Mouse (Mus musculus): ENCODE measurements around the gene Gm47969. TPM values are rescaled to one million over a fixed set of nuclear protein-coding genes. Genes with fewer than 3 reads are reported as not detected.

The Gm47969 gene
- not detected in 2 replicates for polyA plus RNA-seq (2021; fragmentation: Nextera tagmentation)
- long read RNA-seq, experiment 1: 0 reads
- long read RNA-seq, experiment 2: 0 reads

GRCm38 (mm10) chr1:83044882-83045427, at the start of gene Gm47969:
TSS of gene Gm47969 (plus strand) at chr1:83044932.

GRCm38 (mm10) chr1:83000306-83000705, 44.4 kb upstream of the Gm47969 start, which contains the start of gene Gm47959:
TSS of gene Gm47959 (plus strand) at chr1:83000548.

GRCm38 (mm10) chr1:83038109-83038672, 6.5 kb upstream of the Gm47969 start, which contains the start of gene Slc19a3:
TSS of gene Slc19a3 (minus strand) at chr1:83038448.

GRCm38 (mm10) chr1:83042380-83042779, 2.4 kb upstream of the Gm47969 start, which contains the start of gene Krtap28-10:
TSS of gene Krtap28-10 (minus strand) at chr1:83042480.

GRCm38 (mm10) chr1:83059278-83059677, 14.5 kb downstream of the Gm47969 start, which contains the start of gene A030005K14Rik:
TSS of gene A030005K14Rik (minus strand) at chr1:83059378.

GRCm38 (mm10) chr1:83060643-83061042, 15.9 kb downstream of the Gm47969 start, which contains the start of gene Krtap28-13:
TSS of gene Krtap28-13 (plus strand) at chr1:83060930.

Other genes with a start within 250 kb of the Gm47969 start
- 4.2 and 5.3 TPM in 2 replicates for gene Agfg1, start 205.4 kb upstream of the Gm47969 start, polyA plus RNA-seq (2021; fragmentation: Nextera tagmentation)
- not detected in 2 replicates for gene A030005L19Rik, start 131.6 kb upstream of the Gm47969 start, polyA plus RNA-seq (2021; fragmentation: Nextera tagmentation)
- gene A030014E15Rik, start 120.0 kb upstream of the Gm47969 start, polyA plus RNA-seq (2021; fragmentation: Nextera tagmentation): not detected in 2 replicates
- gene Gm6217, start 113.5 kb upstream of the Gm47969 start, polyA plus RNA-seq (2021; fragmentation: Nextera tagmentation): not detected in 2 replicates
- not detected in 2 replicates for gene A030003K21Rik, start 101.5 kb upstream of the Gm47969 start, polyA plus RNA-seq (2021; fragmentation: Nextera tagmentation)
- not detected in 2 replicates for gene Gm7544, start 88.9 kb upstream of the Gm47969 start, polyA plus RNA-seq (2021; fragmentation: Nextera tagmentation)
- gene Gm47955, start 84.6 kb upstream of the Gm47969 start, polyA plus RNA-seq (2021; fragmentation: Nextera tagmentation): not detected in 2 replicates
- gene Gm47959, start 44.4 kb upstream of the Gm47969 start, polyA plus RNA-seq (2021; fragmentation: Nextera tagmentation): not detected in 2 replicates
- gene Slc19a3, start 6.5 kb upstream of the Gm47969 start, polyA plus RNA-seq (2021; fragmentation: Nextera tagmentation): 0.83 and 1.0 TPM in 2 replicates
- not detected in 2 replicates for gene Krtap28-10, start 2.5 kb upstream of the Gm47969 start, polyA plus RNA-seq (2021; fragmentation: Nextera tagmentation)
- gene A030005K14Rik, start 14.4 kb downstream of the Gm47969 start, polyA plus RNA-seq (2021; fragmentation: Nextera tagmentation): not detected in 2 replicates
- not detected in 2 replicates for gene Krtap28-13, start 16.0 kb downstream of the Gm47969 start, polyA plus RNA-seq (2021; fragmentation: Nextera tagmentation)
- gene Ccl20, start 71.8 kb downstream of the Gm47969 start, polyA plus RNA-seq (2021; fragmentation: Nextera tagmentation): not detected in 2 replicates
- gene Daw1, start 114.8 kb downstream of the Gm47969 start, polyA plus RNA-seq (2021; fragmentation: Nextera tagmentation): 0.54 and 0.93 TPM in 2 replicates